Mouse (Mus musculus) thymus, adult 2 months (tissue): ENCODE data around the gene Ift52.

Experiments used
- CTCF ChIP-seq: fragments of 200-500 bp; IDR thresholded peaks from 2 replicates; pipeline ENCODE4 v1.5.1; 2012; ENCODE audit warnings: mild to moderate bottlenecking, control low read depth, low read length, moderate library complexity, borderline replicate concordance; ENCODE audit not compliant: control insufficient read depth, poor library complexity, insufficient read depth; ENCODE audit errors: extremely low read depth
- POLR2A ChIP-seq: fragments of 200-500 bp; IDR thresholded peaks from 2 replicates; pipeline ENCODE4 v1.6.1; 2012; ENCODE audit warnings: mild to moderate bottlenecking, low read length, control low read depth, moderate library complexity; ENCODE audit not compliant: control insufficient read depth, poor library complexity, insufficient read depth; ENCODE audit errors: extremely low read depth

GRCm38 (mm10) chr2:162988235-162988634 lies 28.9 kb upstream of the Ift52 start:
- TF ChIP-seq CTCF: no peak
- no peak for TF ChIP-seq POLR2A
